Mouse (Mus musculus) CH12.LX (cell line): Measurements from ENCODE around the gene Slc1a4.

Experiments used
- CHD2 ChIP-seq: IDR thresholded peaks from 2 replicates; pipeline ENCODE4 v1.6.1; 2011; ENCODE audit warnings: low read length, improper control_type of control experiment
- CTCF ChIP-seq, 2 experiments: IDR thresholded peaks in 1 of 2; conservative IDR thresholded peaks in 1 of 2; 2 replicates each; pipeline ENCODE4 v1.5.1; 2011 to 2012; ENCODE audit warnings: low read depth in 2 of 2, low read length in 2 of 2, improper control_type of control experiment in 1 of 2, inconsistent platforms in 1 of 2, mild to moderate bottlenecking in 1 of 2, moderate library complexity in 1 of 2
- ELF1 ChIP-seq: IDR thresholded peaks from 2 replicates; pipeline ENCODE4 v1.6.1; 2014; ENCODE audit warnings: low read depth, mild to moderate bottlenecking, inconsistent platforms, low read length, improper control_type of control experiment
- JUND ChIP-seq: conservative IDR thresholded peaks from 2 replicates; pipeline ENCODE4 v1.6.1; 2011; ENCODE audit warnings: low read depth, low read length, improper control_type of control experiment
- MAFK ChIP-seq: IDR thresholded peaks from 2 replicates; pipeline ENCODE4 v1.6.1; 2011; ENCODE audit warnings: low read length, improper control_type of control experiment; ENCODE audit not compliant: insufficient replicate concordance
- PAX5 ChIP-seq: IDR thresholded peaks from 2 replicates; pipeline ENCODE4 v1.6.1; 2012; ENCODE audit warnings: low read length, inconsistent platforms, mixed read lengths
- POLR2A ChIP-seq: IDR thresholded peaks from 2 replicates; pipeline ENCODE4 v1.6.1; 2011; ENCODE audit warnings: low read depth, mild to moderate bottlenecking, improper control_type of control experiment, low read length
- TCF12 ChIP-seq: IDR thresholded peaks from 2 replicates; pipeline ENCODE4 v1.6.1; 2014; ENCODE audit warnings: low read depth, mild to moderate bottlenecking, inconsistent platforms, low read length, improper control_type of control experiment
- ZC3H11A ChIP-seq: IDR thresholded peaks from 2 replicates; pipeline ENCODE4 v1.6.1; 2012; ENCODE audit warnings: low read depth, mild to moderate bottlenecking, inconsistent platforms, low read length, improper control_type of control experiment

DNA sequence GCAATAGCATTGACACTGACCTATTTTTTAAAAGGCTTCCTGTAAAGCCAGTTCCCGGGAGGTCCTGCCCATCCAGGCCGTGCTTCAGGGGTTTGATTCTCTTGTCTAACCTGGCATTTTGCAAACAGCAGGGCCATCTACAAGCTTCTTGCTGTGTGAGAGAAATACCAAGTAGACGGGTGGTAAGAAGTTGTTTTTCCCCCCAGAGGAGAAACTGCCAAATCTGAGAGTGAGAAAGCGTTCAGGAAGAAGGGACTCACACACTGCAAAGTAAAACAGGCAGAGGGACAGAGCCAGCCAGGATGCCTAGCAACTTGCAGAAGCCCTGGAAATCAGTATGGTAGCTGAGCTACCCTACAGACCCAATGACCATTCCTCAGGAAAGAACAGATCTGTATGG lies 47.6 kb upstream of the Slc1a4 start:
- no peak for TF ChIP-seq CTCF (conservative IDR thresholded peaks at IDR 0.05 in 1 of 2, IDR thresholded peaks at IDR 0.05 in 1 of 2; ENCODE audit: low read depth in 2 of 2, low read length in 2 of 2)
- TF ChIP-seq ELF1: no peak
- TF ChIP-seq ZC3H11A: no peak
- no peak for TF ChIP-seq MAFK
- no peak for TF ChIP-seq TCF12
- no peak for TF ChIP-seq PAX5
- no peak for TF ChIP-seq POLR2A
- TF ChIP-seq JUND: no peak
- no peak for TF ChIP-seq CHD2
